In the genomic region with DNA sequence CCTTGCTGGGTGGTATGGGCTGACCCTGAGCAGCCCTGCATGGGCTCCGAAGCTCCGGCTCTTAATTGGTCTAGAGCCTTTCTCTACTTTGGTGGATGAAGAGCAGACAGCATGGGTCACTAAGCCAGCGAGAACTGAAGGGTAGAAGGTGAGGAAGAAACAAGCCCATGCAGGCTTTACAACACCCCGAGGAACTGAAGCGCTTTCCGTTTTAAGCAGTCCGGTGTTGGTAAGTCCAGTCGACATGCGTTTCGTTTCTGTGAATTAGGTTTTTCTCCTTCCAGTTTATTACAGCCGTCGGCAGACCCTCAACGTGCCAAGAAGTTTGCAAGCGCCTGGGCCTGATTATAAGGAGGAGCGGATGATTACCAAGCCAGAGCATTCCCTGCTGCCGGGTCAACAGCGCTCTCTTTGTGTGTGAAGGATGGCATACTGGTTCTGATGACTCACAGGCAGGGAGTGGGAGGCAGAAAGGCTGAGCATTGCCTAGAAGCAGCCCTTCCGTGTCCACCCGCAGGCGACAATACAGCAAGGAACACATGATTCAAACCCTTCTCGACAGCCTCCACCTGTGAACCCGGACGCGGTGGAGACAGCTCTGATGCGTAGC, we compare ENCODE assay signal across 9 mouse cellular contexts. TPM values are rescaled to one million over a fixed set of nuclear protein-coding genes. Genes with fewer than 3 reads are reported as not detected.
DNase-seq lines count a peak whose midpoint lies in the region; ATAC-seq and TF ChIP-seq lines count a peak whose summit lies in the region.
"Had no signal": no experiment of that assay in that cellular context is flagged by ENCODE, and none has a peak within 500 bp of the region (broad histone marks: within the 10 kb centered on the region; RNA-seq: fewer than 3 reads in every experiment).

No protein-coding gene starts in this region.

- DNase-seq in forebrain, embryonic 14.5 days (ENCODE audit: low spot score) = peak; percentile 7
- DNase-seq in Patski (ENCODE audit: low read depth, low spot score) = no peak
- no peak for DNase-seq in kidney, adult 2 months
- DNase-seq in kidney, adult 18-20 months = no peak

- ATAC-seq in forebrain, embryonic 14.5 days = no peak
- no peak for ATAC-seq in forebrain, embryonic 15.5 days (replicated peaks)
- ATAC-seq in Patski = peak; percentile 44
- no peak for ATAC-seq in heart, embryonic 16.5 days (replicated peaks; ENCODE audit: extremely low read depth, insufficient read depth, low FRiP score)
- ATAC-seq in limb, embryonic 12.5 days (ENCODE audit: insufficient number of reproducible peaks, insufficient read depth, low FRiP score, low TSS enrichment, low read depth) = no peak
- peak; percentile 77; the same call in 1 of the 2 replicates for ATAC-seq in stomach, embryonic 16.5 days (ENCODE audit: insufficient read depth, low FRiP score)

- H3K4me3 ChIP-seq in forebrain, embryonic 14.5 days (ENCODE audit: low read depth, low read length) = no peak overlapping the region
- no peak overlapping the region for H3K4me3 ChIP-seq in forebrain, embryonic 15.5 days
- H3K4me3 ChIP-seq in heart, embryonic 16.5 days (ENCODE audit: low read length) = no peak overlapping the region; the same call in 1 of the 2 replicates
- H3K4me3 ChIP-seq in limb, embryonic 12.5 days (replicated peaks) = no peak overlapping the region
- H3K4me3 ChIP-seq in stomach, embryonic 16.5 days (replicated peaks; ENCODE audit: low read length) = no peak overlapping the region
- no peak overlapping the region for H3K4me3 ChIP-seq in kidney, adult 2 months (ENCODE audit: insufficient read depth, low read depth, low read length)
- H3K4me3 ChIP-seq: midbrain, embryonic 12.5 days had no signal

- no peak for TF ChIP-seq CTCF in Patski (IDR thresholded peaks at IDR 0.05)
- no peak for TF ChIP-seq CTCF in kidney, adult 2 months (conservative IDR thresholded peaks at IDR 0.05; ENCODE audit: insufficient read depth, insufficient read length, low read depth, low read length)

- no peaks in the 10 kb centered on the region for H3K36me3 ChIP-seq in forebrain, embryonic 14.5 days (ENCODE audit: control insufficient read depth, insufficient read depth, low read length)
- H3K36me3 ChIP-seq in forebrain, embryonic 15.5 days = no peaks in the 10 kb centered on the region
- no peaks in the 10 kb centered on the region for H3K36me3 ChIP-seq in heart, embryonic 16.5 days (ENCODE audit: control insufficient read depth, insufficient read depth)
- H3K36me3 ChIP-seq in limb, embryonic 12.5 days = no peaks in the 10 kb centered on the region
- H3K36me3 ChIP-seq in stomach, embryonic 16.5 days (ENCODE audit: control insufficient read depth, insufficient read depth, low read length) = no peaks in the 10 kb centered on the region
- no peaks in the 10 kb centered on the region for H3K36me3 ChIP-seq in kidney, adult 2 months (ENCODE audit: control insufficient read depth, insufficient read depth, low read length)
- H3K36me3 ChIP-seq: midbrain, embryonic 12.5 days had no signal

- in situ Hi-C loops in Patski (cut with MboI; ENCODE audit: low pct_unique_long_range_greater_than_20kb) = no loop called here

- H3K9me3 ChIP-seq in forebrain, embryonic 14.5 days (replicated peaks; ENCODE audit: control insufficient read depth, low read length) = no peaks in the 10 kb centered on the region
- H3K9me3 ChIP-seq in forebrain, embryonic 15.5 days = no peaks in the 10 kb centered on the region
- no peaks in the 10 kb centered on the region for H3K9me3 ChIP-seq in heart, embryonic 16.5 days (replicated peaks; ENCODE audit: control insufficient read depth, low read length)
- H3K9me3 ChIP-seq in limb, embryonic 12.5 days = no peaks in the 10 kb centered on the region
- H3K9me3 ChIP-seq in stomach, embryonic 16.5 days (replicated peaks; ENCODE audit: control insufficient read depth, low read length) = no peaks in the 10 kb centered on the region
- H3K9me3 ChIP-seq: midbrain, embryonic 12.5 days had no signal

- CTCF ChIA-PET in Patski (lab: Charles Lee) = no interaction called here

- H3K27me3 ChIP-seq in forebrain, embryonic 14.5 days (replicated peaks; ENCODE audit: control insufficient read depth, insufficient read depth, low read length) = no peaks in the 10 kb centered on the region
- no peaks in the 10 kb centered on the region for H3K27me3 ChIP-seq in forebrain, embryonic 15.5 days
- no peaks in the 10 kb centered on the region for H3K27me3 ChIP-seq in Patski
- no peaks in the 10 kb centered on the region for H3K27me3 ChIP-seq in heart, embryonic 16.5 days (ENCODE audit: control insufficient read depth, insufficient read depth, low read length)
- H3K27me3 ChIP-seq in limb, embryonic 12.5 days = no peaks in the 10 kb centered on the region
- no peaks in the 10 kb centered on the region for H3K27me3 ChIP-seq in stomach, embryonic 16.5 days (ENCODE audit: control insufficient read depth, insufficient read depth, low read length)
- H3K27me3 ChIP-seq in kidney, adult 2 months (replicated peaks; ENCODE audit: control insufficient read depth, insufficient read depth, low read length) = no peaks in the 10 kb centered on the region
- H3K27me3 ChIP-seq: midbrain, embryonic 12.5 days had no signal

- no peak overlapping the region for H3K4me2 ChIP-seq in forebrain, embryonic 14.5 days (ENCODE audit: low read length)
- no peak overlapping the region for H3K4me2 ChIP-seq in forebrain, embryonic 15.5 days (replicated peaks)
- peak overlapping the region; percentile 18; the same call in 1 of the 2 replicates for H3K4me2 ChIP-seq in heart, embryonic 16.5 days (ENCODE audit: low read depth, low read length)
- peak overlapping the region; percentile 39 for H3K4me2 ChIP-seq in limb, embryonic 12.5 days
- H3K4me2 ChIP-seq in stomach, embryonic 16.5 days (ENCODE audit: low read depth, low read length) = 0 out of 2 replicates have a peak overlapping the region, but pooled peaks have one; percentile 5
- H3K4me2 ChIP-seq: midbrain, embryonic 12.5 days had no signal

- WGBS in forebrain, embryonic 14.5 days = 79% methylated on average over 25 of the region's 25 CpGs
- WGBS in forebrain, embryonic 15.5 days = 79% methylated on average over 25 of the region's 25 CpGs
- 64% methylated on average over 25 of the region's 25 CpGs for WGBS in heart, embryonic 16.5 days
- 40% methylated on average over 25 of the region's 25 CpGs for WGBS in limb, embryonic 12.5 days
- WGBS in stomach, embryonic 16.5 days = 50% methylated on average over 25 of the region's 25 CpGs
- 63% methylated on average over 25 of the region's 25 CpGs for WGBS in kidney, adult 2 months

- H3K4me1 ChIP-seq in forebrain, embryonic 14.5 days (ENCODE audit: control insufficient read depth, insufficient read depth, low read length) = no peaks in the 10 kb centered on the region
- no peaks in the 10 kb centered on the region for H3K4me1 ChIP-seq in forebrain, embryonic 15.5 days
- H3K4me1 ChIP-seq in heart, embryonic 16.5 days (ENCODE audit: control insufficient read depth, insufficient read depth, low read length) = no peaks in the 10 kb centered on the region
- peaks cover 12% of the 10 kb centered on the region for H3K4me1 ChIP-seq in limb, embryonic 12.5 days (replicated peaks)
- H3K4me1 ChIP-seq in stomach, embryonic 16.5 days (ENCODE audit: control insufficient read depth, insufficient read depth, low read length) = peaks cover 4% of the 10 kb centered on the region; the same call in 1 of the 2 replicates
- H3K4me1 ChIP-seq in kidney, adult 2 months (ENCODE audit: control insufficient read depth, insufficient read depth, low read length) = no peaks in the 10 kb centered on the region
- H3K4me1 ChIP-seq: midbrain, embryonic 12.5 days had no signal

- POLR2A ChIA-PET in Patski (lab: Charles Lee) = no interaction called here

- H3K27ac ChIP-seq in forebrain, embryonic 14.5 days (ENCODE audit: low read depth, low read length) = no peak overlapping the region
- H3K27ac ChIP-seq in forebrain, embryonic 15.5 days (replicated peaks) = no peak overlapping the region
- no peak overlapping the region for H3K27ac ChIP-seq in heart, embryonic 16.5 days (ENCODE audit: low read length)
- H3K27ac ChIP-seq in limb, embryonic 12.5 days = peak overlapping the region; percentile 70
- H3K27ac ChIP-seq in stomach, embryonic 16.5 days (ENCODE audit: low read length) = peak overlapping the region; percentile 25
- H3K27ac ChIP-seq in kidney, adult 2 months (ENCODE audit: insufficient read depth, low read depth, low read length) = no peak overlapping the region
- H3K27ac ChIP-seq: midbrain, embryonic 12.5 days had no signal

- TF ChIP-seq POLR2A in kidney, adult 2 months (IDR thresholded peaks at IDR 0.05; ENCODE audit: low read depth, low read length) = no peak

- no peak overlapping the region for H3K9ac ChIP-seq in forebrain, embryonic 14.5 days (ENCODE audit: low read length)
- no peak overlapping the region for H3K9ac ChIP-seq in forebrain, embryonic 15.5 days (replicated peaks)
- H3K9ac ChIP-seq in heart, embryonic 16.5 days (ENCODE audit: low read length) = no peak overlapping the region
- no peak overlapping the region for H3K9ac ChIP-seq in limb, embryonic 12.5 days (replicated peaks)
- peak overlapping the region; percentile 44; the same call in 1 of the 2 replicates for H3K9ac ChIP-seq in stomach, embryonic 16.5 days (ENCODE audit: low read length)
- H3K9ac ChIP-seq: midbrain, embryonic 12.5 days had no signal

RNA-seq across cellular contexts. Expression of gene Uspl1, which starts 40.3 kb away (rescaled TPM):
- polyA plus RNA-seq in forebrain, embryonic 14.5 days (2014; fragmentation: Nextera tagmentation; extraction: Ambion mirVana) = 57.5 and 59.9 TPM in 2 replicates
- polyA plus RNA-seq in forebrain, embryonic 15.5 days (2015; fragmentation: Nextera tagmentation; extraction: Ambion mirVana) = 51.6 and 51.7 TPM in 2 replicates
- polyA plus RNA-seq in Patski (2021) = 29.0 TPM
- polyA plus RNA-seq in heart, embryonic 16.5 days (2015; fragmentation: Nextera tagmentation; extraction: Ambion mirVana) = 28.0 and 29.2 TPM in 2 replicates
- 72.7 and 75.0 TPM in 2 replicates for polyA plus RNA-seq in limb, embryonic 12.5 days (2016; fragmentation: Nextera tagmentation; extraction: Ambion mirVana)
- polyA plus RNA-seq in stomach, embryonic 16.5 days (2015; fragmentation: Nextera tagmentation; extraction: Ambion mirVana) = 32.2 and 36.7 TPM in 2 replicates
- 9.4 and 9.9 TPM in 2 replicates for polyA plus RNA-seq in kidney, adult 2 months (2012; rRNA removed)

RNA-seq across cellular contexts. Expression of gene Hmgb1, which starts 40.4 kb away (rescaled TPM):
- 1,219 and 1,258 TPM in 2 replicates for polyA plus RNA-seq in forebrain, embryonic 14.5 days (2014; fragmentation: Nextera tagmentation; extraction: Ambion mirVana)
- 1,140 and 1,184 TPM in 2 replicates for polyA plus RNA-seq in forebrain, embryonic 15.5 days (2015; fragmentation: Nextera tagmentation; extraction: Ambion mirVana)
- polyA plus RNA-seq in Patski (2021) = 136 TPM
- 624 and 757 TPM in 2 replicates for polyA plus RNA-seq in heart, embryonic 16.5 days (2015; fragmentation: Nextera tagmentation; extraction: Ambion mirVana)
- polyA plus RNA-seq in limb, embryonic 12.5 days (2016; fragmentation: Nextera tagmentation; extraction: Ambion mirVana) = 1,952 and 2,010 TPM in 2 replicates
- 907 and 1,078 TPM in 2 replicates for polyA plus RNA-seq in stomach, embryonic 16.5 days (2015; fragmentation: Nextera tagmentation; extraction: Ambion mirVana)
- polyA plus RNA-seq in kidney, adult 2 months (2012; rRNA removed) = 33.6 and 48.1 TPM in 2 replicates

Comparison
In these comparisons a context has a peak if more than half of its experiments do, and no peak if none do; other contexts are left out.
1. ATAC-seq: peak in Patski (single experiment) and stomach, embryonic 16.5 days (single experiment); none in forebrain, embryonic 14.5 days (single experiment), forebrain, embryonic 15.5 days (single experiment), heart, embryonic 16.5 days (single experiment) and limb, embryonic 12.5 days (single experiment).
2. H3K27ac ChIP-seq: peak in limb, embryonic 12.5 days (single experiment) and stomach, embryonic 16.5 days (single experiment); none in forebrain, embryonic 14.5 days (single experiment), forebrain, embryonic 15.5 days (single experiment), heart, embryonic 16.5 days (single experiment) and kidney, adult 2 months (single experiment).
3. H3K4me2 ChIP-seq: peak in heart, embryonic 16.5 days (single experiment), limb, embryonic 12.5 days (single experiment) and stomach, embryonic 16.5 days (single experiment); none in forebrain, embryonic 14.5 days (single experiment) and forebrain, embryonic 15.5 days (single experiment).